In the genomic region with DNA sequence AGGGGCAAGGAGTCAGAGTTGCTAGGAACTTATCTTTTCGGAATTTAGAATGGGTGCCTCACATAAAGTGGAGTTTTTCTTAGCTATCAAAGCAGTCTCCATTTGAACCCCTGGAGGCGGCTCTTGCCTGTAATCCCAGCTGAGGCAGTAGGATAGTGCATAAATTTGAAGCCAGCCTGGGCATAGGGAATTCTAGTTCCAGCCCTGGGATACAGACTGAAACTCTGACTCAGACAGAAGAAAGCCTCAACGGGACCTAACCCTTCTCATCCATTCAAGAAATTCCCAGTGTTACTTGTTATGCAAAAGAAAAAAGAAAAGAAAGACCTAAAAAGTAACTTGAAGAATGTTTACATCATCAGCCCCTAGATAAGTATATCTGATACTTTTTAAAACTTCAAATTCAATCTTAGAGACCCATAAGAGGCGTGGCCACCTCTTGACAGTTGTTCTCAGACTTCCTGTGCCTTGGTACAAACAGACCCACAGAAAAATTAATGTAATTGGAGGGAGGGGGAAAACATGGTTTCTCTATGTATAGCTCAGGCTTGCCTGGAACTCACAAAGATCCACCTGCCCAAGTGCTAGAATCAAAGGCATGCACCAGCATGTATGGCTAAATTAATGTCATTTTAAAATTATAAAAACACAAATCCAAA, we compare ENCODE assay signal across 8 mouse cellular contexts. TPM values are rescaled to one million over a fixed set of nuclear protein-coding genes. Genes with fewer than 3 reads are reported as not detected.
DNase-seq lines count a peak whose midpoint lies in the region; ATAC-seq and TF ChIP-seq lines count a peak whose summit lies in the region.

No protein-coding gene starts in this region.

- intact Hi-C loops in gastrocnemius, adult 2 months (cut with DNase I), result loop anchor here (2.0 kb wide), 1 partner anchor 49 kb away; no protein-coding TSS in a partner anchor

- no peaks in the 10 kb centered on the region for H3K9me3 ChIP-seq in forebrain, embryonic 14.5 days (replicated peaks; ENCODE audit: control insufficient read depth, low read length)
- no peaks in the 10 kb centered on the region for H3K9me3 ChIP-seq in intestine, embryonic 15.5 days
- no peaks in the 10 kb centered on the region for H3K9me3 ChIP-seq in liver, postnatal 0 days (ENCODE audit: low read length)

- no peak for DNase-seq in gastrocnemius, adult 2 months
- no peak for DNase-seq in gastrocnemius, postnatal 10 days
- DNase-seq in adipocyte (ENCODE audit: low spot score), result peak; percentile 43
- no peak for DNase-seq in forebrain, embryonic 14.5 days (ENCODE audit: low spot score)
- no peak for DNase-seq in liver, postnatal 0 days
- DNase-seq in thymus, postnatal 14 days, result peak; percentile 55
- DNase-seq in ovary, adult 18-20 months (ENCODE audit: low spot score), result no peak

- H3K4me2 ChIP-seq in forebrain, embryonic 14.5 days (ENCODE audit: low read length), result peak overlapping the region; percentile 95
- peak overlapping the region; percentile 90 for H3K4me2 ChIP-seq in intestine, embryonic 15.5 days (replicated peaks)
- peak overlapping the region; percentile 72 for H3K4me2 ChIP-seq in liver, postnatal 0 days (ENCODE audit: low read depth, low read length)

- H3K4me3 ChIP-seq in gastrocnemius, adult 2 months, result peak overlapping the region; percentile 98
- H3K4me3 ChIP-seq in forebrain, embryonic 14.5 days (ENCODE audit: low read depth, low read length), result peak overlapping the region; percentile 91
- H3K4me3 ChIP-seq in intestine, embryonic 15.5 days (replicated peaks), result peak overlapping the region; percentile 97
- peak overlapping the region; percentile 88 for H3K4me3 ChIP-seq in liver, postnatal 0 days (ENCODE audit: low read depth, low read length)

- H3K9ac ChIP-seq in forebrain, embryonic 14.5 days (ENCODE audit: low read length), result peak overlapping the region; percentile 94
- H3K9ac ChIP-seq in intestine, embryonic 15.5 days, result peak overlapping the region; percentile 89
- peak overlapping the region; percentile 93 for H3K9ac ChIP-seq in liver, postnatal 0 days (replicated peaks)

- H3K27ac ChIP-seq in gastrocnemius, adult 2 months, result peak overlapping the region; percentile 98
- H3K27ac ChIP-seq in forebrain, embryonic 14.5 days (ENCODE audit: low read depth, low read length), result peak overlapping the region; percentile 84; the same call in 1 of the 2 replicates
- peak overlapping the region; percentile 89 for H3K27ac ChIP-seq in intestine, embryonic 15.5 days
- peak overlapping the region; percentile 98 for H3K27ac ChIP-seq in liver, postnatal 0 days (ENCODE audit: low read depth)

- no peak for TF ChIP-seq CTCF in gastrocnemius, adult 2 months (IDR thresholded peaks at IDR 0.05)
- TF ChIP-seq CTCF in liver, postnatal 0 days (IDR thresholded peaks at IDR 0.05; ENCODE audit: low read depth), result no peak

- no peaks in the 10 kb centered on the region for H3K36me3 ChIP-seq in forebrain, embryonic 14.5 days (ENCODE audit: control insufficient read depth, insufficient read depth, low read length)
- no peaks in the 10 kb centered on the region for H3K36me3 ChIP-seq in intestine, embryonic 15.5 days
- no peaks in the 10 kb centered on the region for H3K36me3 ChIP-seq in liver, postnatal 0 days (replicated peaks; ENCODE audit: insufficient read depth, low read length)

- H3K4me1 ChIP-seq in forebrain, embryonic 14.5 days (ENCODE audit: control insufficient read depth, insufficient read depth, low read length), result peaks cover 9% of the 10 kb centered on the region
- 0 out of 2 replicates have a peak, but pooled peaks cover 7% of the 10 kb centered on the region for H3K4me1 ChIP-seq in intestine, embryonic 15.5 days (replicated peaks)
- H3K4me1 ChIP-seq in liver, postnatal 0 days (ENCODE audit: insufficient read depth), result peaks cover 34% of the 10 kb centered on the region

- ATAC-seq in forebrain, embryonic 14.5 days, result 0 out of 2 replicates have a peak, but pooled peaks have one; percentile 2
- ATAC-seq in intestine, embryonic 15.5 days, result no peak
- no peak for ATAC-seq in liver, postnatal 0 days

- H3K27me3 ChIP-seq in forebrain, embryonic 14.5 days (replicated peaks; ENCODE audit: control insufficient read depth, insufficient read depth, low read length), result no peaks in the 10 kb centered on the region
- H3K27me3 ChIP-seq in intestine, embryonic 15.5 days (replicated peaks), result no peaks in the 10 kb centered on the region
- no peaks in the 10 kb centered on the region for H3K27me3 ChIP-seq in liver, postnatal 0 days (ENCODE audit: insufficient read depth, low read length)

- no peak for TF ChIP-seq EP300 in liver, postnatal 0 days (IDR thresholded peaks at IDR 0.05; ENCODE audit: low read depth)

- 24% methylated on average over 4 of the region's 4 CpGs for WGBS in forebrain, embryonic 14.5 days
- 10% methylated on average over 4 of the region's 4 CpGs for WGBS in intestine, embryonic 15.5 days
- 10% methylated on average over 4 of the region's 4 CpGs for WGBS in liver, postnatal 0 days (ENCODE audit: insufficient replicate concordance)

RNA-seq across cellular contexts. Expression of a gene that starts 1.2 kb away (rescaled TPM):
- total RNA-seq in gastrocnemius, adult 2 months (2021), result 10 to 100 TPM; 24.6 to 30.2 TPM
- 10 to 100 TPM; 21.4 to 23.5 TPM for total RNA-seq in gastrocnemius, postnatal 10 days (2021)
- polyA plus RNA-seq in forebrain, embryonic 14.5 days (2014; fragmentation: Nextera tagmentation; extraction: Ambion mirVana), result 65.0 and 74.5 TPM in 2 replicates
- polyA plus RNA-seq in intestine, embryonic 15.5 days (2015; fragmentation: Nextera tagmentation; extraction: Ambion mirVana), result 55.1 and 56.9 TPM in 2 replicates
- polyA plus RNA-seq in liver, postnatal 0 days (2015; fragmentation: Nextera tagmentation; extraction: Ambion mirVana), result 40.8 and 40.9 TPM in 2 replicates

RNA-seq across cellular contexts. Expression of a gene that starts 47.3 kb away (rescaled TPM):
- 1 to 10 TPM; 6.0 to 7.3 TPM for total RNA-seq in gastrocnemius, adult 2 months (2021)
- total RNA-seq in gastrocnemius, postnatal 10 days (2021), result 10 to 100 TPM; 14.3 to 24.9 TPM
- 92.6 and 102 TPM in 2 replicates for polyA plus RNA-seq in forebrain, embryonic 14.5 days (2014; fragmentation: Nextera tagmentation; extraction: Ambion mirVana)
- 52.1 and 54.8 TPM in 2 replicates for polyA plus RNA-seq in intestine, embryonic 15.5 days (2015; fragmentation: Nextera tagmentation; extraction: Ambion mirVana)
- 31.9 and 32.7 TPM in 2 replicates for polyA plus RNA-seq in liver, postnatal 0 days (2015; fragmentation: Nextera tagmentation; extraction: Ambion mirVana)

Comparison
In these comparisons a context has a peak if more than half of its experiments do, and no peak if none do; other contexts are left out.
1. DNase-seq: peak in adipocyte (single experiment) and thymus, postnatal 14 days (single experiment); none in gastrocnemius, adult 2 months (single experiment), gastrocnemius, postnatal 10 days (single experiment), forebrain, embryonic 14.5 days (single experiment), liver, postnatal 0 days (single experiment) and ovary, adult 18-20 months (single experiment).
2. Peak in every context shown above with its lines, with median percentiles within 50 percentile points of each other: H3K27ac ChIP-seq, H3K4me3 ChIP-seq, H3K4me2 ChIP-seq and H3K9ac ChIP-seq.